Mouse (Mus musculus): Measurements from ENCODE around the gene Hibadh. TPM values are rescaled to one million over a fixed set of nuclear protein-coding genes. Genes with fewer than 3 reads are reported as not detected.
A peak's percentile ranks its signal among the peaks of the same experiment; 100 is the strongest.
"Not testable (repeated sequence)": the region's sequence is repeated elsewhere in the genome, so short reads cannot be mapped to it uniquely, and the experiment has no call there.

Gene Hibadh
- 69.2 and 76.0 TPM in 2 replicates for polyA plus RNA-seq (2014; fragmentation: Nextera tagmentation; extraction: Ambion mirVana)

DNA sequence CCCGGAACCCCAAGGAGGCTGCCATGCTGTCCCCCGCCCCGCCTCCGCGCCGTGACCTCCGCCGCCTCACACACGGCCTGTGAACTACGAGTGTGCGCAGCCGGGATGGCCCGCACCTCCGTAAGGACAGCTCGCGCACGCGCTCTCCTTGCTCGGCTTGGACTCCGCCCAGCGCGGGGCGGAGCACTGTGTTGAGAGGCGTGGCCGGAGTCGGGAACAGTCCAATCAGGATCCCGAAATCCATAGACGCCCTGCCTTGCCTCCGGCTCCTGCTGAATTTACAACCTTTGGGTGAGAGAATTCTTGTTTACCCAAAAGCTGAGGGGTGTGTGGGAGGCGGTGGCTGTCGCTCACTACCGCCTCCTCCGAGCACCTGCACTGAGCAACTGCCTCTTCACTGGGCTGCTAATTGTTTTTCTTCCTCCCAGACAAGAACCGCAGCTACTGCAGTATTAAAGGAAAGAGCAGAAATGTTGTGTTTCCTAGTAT is at the start of gene Hibadh:
Gene Hibadh (minus strand): TSS at position 166 of the 489 bp plus-strand sequence.
- DNase-seq (ENCODE audit: low spot score): peak; percentile 99
- peak within 1 kb of the TSS; percentile 69 for H3K4me2 ChIP-seq (ENCODE audit: low read length)
- H3K27me3 ChIP-seq (replicated peaks; ENCODE audit: control insufficient read depth, insufficient read depth, low read length): no peaks in the 10 kb centered on the region
- H3K9ac ChIP-seq (ENCODE audit: low read length): peak within 1 kb of the TSS; percentile 63
- peak within 1 kb of the TSS; percentile 66 for H3K27ac ChIP-seq (ENCODE audit: low read depth)
- under 1% methylated on average over 33 of the region's 34 CpGs for WGBS
- H3K4me3 ChIP-seq (ENCODE audit: low read depth, low read length): peak within 1 kb of the TSS; percentile 58
- H3K9me3 ChIP-seq (ENCODE audit: control insufficient read depth, low read length): no peaks in the 10 kb centered on the region
- no peaks in the 10 kb centered on the region for H3K36me3 ChIP-seq (ENCODE audit: control insufficient read depth, insufficient read depth, low read length)
- H3K4me1 ChIP-seq (replicated peaks; ENCODE audit: control insufficient read depth, insufficient read depth, low read length): peaks cover 13% of the 10 kb centered on the region
- ATAC-seq (replicated peaks; ENCODE audit: low FRiP score, low TSS enrichment, low read depth): peak; percentile 99

DNA sequence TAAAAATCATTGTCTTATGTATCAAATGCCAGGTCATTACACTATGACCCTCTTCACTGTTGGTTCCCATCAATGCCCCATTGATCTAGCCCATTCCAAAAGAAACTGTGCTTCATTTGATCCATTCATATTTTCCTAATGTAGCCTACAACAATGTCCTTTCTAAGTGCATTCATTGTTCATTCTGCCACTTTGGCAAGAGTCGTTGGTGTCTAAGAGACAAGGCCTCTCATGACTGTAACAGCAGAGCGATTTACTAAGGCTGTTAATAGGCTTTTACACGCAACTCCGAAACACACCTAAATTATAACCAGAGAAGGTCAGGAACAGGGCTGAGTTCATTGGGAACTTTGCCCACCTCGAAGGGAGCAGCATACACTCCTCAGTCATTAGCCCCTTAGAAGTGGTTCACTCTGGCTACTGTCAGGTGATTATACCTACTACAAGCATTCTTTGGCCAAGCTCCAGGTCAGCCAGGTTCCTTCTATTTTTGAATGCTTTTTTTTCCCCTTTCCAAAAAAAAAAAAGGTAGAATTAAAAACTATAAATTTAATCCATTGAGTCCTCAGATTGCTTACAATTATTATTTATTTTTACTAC is 46.8 kb upstream of the Hibadh start:
- 77% methylated on average over 5 of the region's 5 CpGs for WGBS

DNA sequence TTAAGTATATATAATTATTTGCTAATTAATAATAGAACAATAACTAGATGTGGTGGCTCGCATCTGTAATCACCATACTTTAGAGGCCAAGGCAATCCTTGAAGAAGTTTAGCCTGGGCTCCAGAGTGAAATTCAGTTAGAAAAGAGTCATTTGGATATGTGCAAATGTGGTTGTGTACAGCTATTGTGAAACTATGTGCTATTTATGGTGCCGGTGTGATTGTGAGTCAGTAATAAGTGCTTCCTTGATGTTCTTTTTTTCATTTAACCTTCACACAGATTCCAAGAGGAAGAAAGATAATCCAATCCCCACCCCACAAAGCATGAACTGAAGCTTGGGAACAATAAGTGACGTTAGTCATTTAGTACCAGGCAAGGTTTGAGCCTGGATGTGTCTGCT is 42.4 kb upstream of the Hibadh start:
- DNase-seq (ENCODE audit: low spot score): no peak
- H3K4me2 ChIP-seq (ENCODE audit: low read length): no peak overlapping the region
- no peak overlapping the region for H3K27ac ChIP-seq (ENCODE audit: low read depth)
- H3K4me1 ChIP-seq (replicated peaks; ENCODE audit: control insufficient read depth, insufficient read depth, low read length): 0 out of 2 replicates have a peak, but pooled peaks cover 2% of the 10 kb centered on the region
- no peaks in the 10 kb centered on the region for H3K36me3 ChIP-seq (ENCODE audit: control insufficient read depth, insufficient read depth, low read length)
- ATAC-seq (replicated peaks; ENCODE audit: low FRiP score, low TSS enrichment, low read depth): no peak
- no peaks in the 10 kb centered on the region for H3K27me3 ChIP-seq (replicated peaks; ENCODE audit: control insufficient read depth, insufficient read depth, low read length)
- WGBS: 80% methylated on average over 3 of the region's 3 CpGs
- no peak overlapping the region for H3K4me3 ChIP-seq (ENCODE audit: low read depth, low read length)
- H3K9ac ChIP-seq (ENCODE audit: low read length): no peak overlapping the region
- H3K9me3 ChIP-seq (ENCODE audit: control insufficient read depth, low read length): no peaks in the 10 kb centered on the region

More for the DNA sequence above, 46.8 kb upstream of the Hibadh start:
- H3K9me3 ChIP-seq (ENCODE audit: control insufficient read depth, low read length): no peaks in the 10 kb centered on the region
- H3K36me3 ChIP-seq (ENCODE audit: control insufficient read depth, insufficient read depth, low read length): no peaks in the 10 kb centered on the region
- H3K4me1 ChIP-seq (replicated peaks; ENCODE audit: control insufficient read depth, insufficient read depth, low read length): no peaks in the 10 kb centered on the region
- DNase-seq (ENCODE audit: low spot score) (no peak), ATAC-seq (replicated peaks; ENCODE audit: low FRiP score, low TSS enrichment, low read depth) (no peak)
- no peak overlapping the region for H3K9ac ChIP-seq (ENCODE audit: low read length)
- no peak overlapping the region for H3K4me2 ChIP-seq (ENCODE audit: low read length)
- no peak overlapping the region for H3K4me3 ChIP-seq (ENCODE audit: low read depth, low read length)
- no peaks in the 10 kb centered on the region for H3K27me3 ChIP-seq (replicated peaks; ENCODE audit: control insufficient read depth, insufficient read depth, low read length)
- no peak overlapping the region for H3K27ac ChIP-seq (ENCODE audit: low read depth)

DNA sequence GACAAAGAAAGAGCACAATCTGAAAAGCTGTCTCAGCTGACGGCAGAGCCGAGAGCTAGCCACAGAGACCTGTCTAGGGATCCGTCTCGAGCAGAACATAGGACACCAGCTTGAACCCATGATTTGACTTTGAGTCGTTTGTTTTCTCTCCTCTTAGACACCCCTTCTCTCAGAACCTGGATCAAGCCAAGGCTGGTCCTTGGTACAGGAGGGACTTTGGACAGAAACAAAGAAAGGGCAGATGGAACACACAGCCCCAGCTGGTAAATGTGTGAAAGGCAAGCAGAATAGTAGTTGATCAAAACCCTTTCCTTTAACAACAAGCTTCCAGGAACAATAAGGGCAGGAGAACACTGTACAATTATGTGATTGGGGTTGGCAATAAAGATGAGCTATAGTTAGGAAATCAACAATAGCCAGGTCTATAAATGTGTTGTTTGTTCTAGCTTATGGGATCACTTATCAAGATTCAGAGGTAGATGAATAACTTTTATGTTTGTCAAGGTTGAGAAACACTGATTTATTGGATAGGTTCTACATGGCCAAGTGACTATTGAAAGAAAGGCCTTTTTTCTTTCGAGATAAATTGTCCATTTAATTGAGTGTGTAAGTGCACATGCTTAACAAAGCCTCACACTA is 41.8 kb upstream of the Hibadh start:
- no peaks in the 10 kb centered on the region for H3K36me3 ChIP-seq (ENCODE audit: control insufficient read depth, insufficient read depth, low read length)
- H3K27me3 ChIP-seq (replicated peaks; ENCODE audit: control insufficient read depth, insufficient read depth, low read length): no peaks in the 10 kb centered on the region
- peak; percentile 72; the same call in 1 of the 2 replicates for ATAC-seq (replicated peaks; ENCODE audit: low FRiP score, low TSS enrichment, low read depth)
- H3K9me3 ChIP-seq (ENCODE audit: control insufficient read depth, low read length): no peaks in the 10 kb centered on the region
- H3K4me2 ChIP-seq (ENCODE audit: low read length): no peak overlapping the region
- H3K27ac ChIP-seq (ENCODE audit: low read depth): peak overlapping the region; percentile 57; the same call in 1 of the 2 replicates
- H3K4me1 ChIP-seq (replicated peaks; ENCODE audit: control insufficient read depth, insufficient read depth, low read length): 0 out of 2 replicates have a peak, but pooled peaks cover 2% of the 10 kb centered on the region
- peak; percentile 53 for DNase-seq (ENCODE audit: low spot score)
- H3K9ac ChIP-seq (ENCODE audit: low read length): no peak overlapping the region
- 66% methylated on average over 6 of the region's 6 CpGs for WGBS
- no peak overlapping the region for H3K4me3 ChIP-seq (ENCODE audit: low read depth, low read length)

DNA sequence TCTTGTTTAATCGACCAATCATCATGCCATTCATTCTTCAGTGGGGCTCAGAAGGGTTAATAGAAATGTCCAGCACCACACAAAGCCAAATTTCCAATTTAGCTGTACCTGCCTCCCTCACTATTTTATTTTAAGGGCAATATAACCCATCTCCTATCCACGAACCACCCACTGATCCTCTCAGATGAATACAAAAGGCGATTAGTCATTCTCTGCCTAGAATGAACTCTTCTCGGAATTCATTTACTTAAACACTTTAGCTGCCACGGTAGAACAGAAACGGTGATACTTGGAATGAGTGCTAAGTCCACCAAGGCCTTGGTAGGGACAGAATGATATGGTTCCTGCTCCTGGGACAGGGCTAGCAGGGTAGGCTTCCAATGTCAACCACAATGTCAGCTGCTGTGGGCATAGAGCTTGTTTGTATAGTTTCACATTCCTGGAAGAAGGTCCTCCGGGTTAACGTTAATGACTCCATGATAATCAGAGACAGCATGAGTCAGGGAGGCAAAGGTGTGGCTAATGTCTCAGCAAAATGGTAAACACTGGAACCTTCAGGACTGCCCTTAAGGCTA is 40.4 kb upstream of the Hibadh start:
- Histone ChIP-seq H3K27ac (ENCODE audit: low read depth) (no peak overlapping the region), H3K9me3 (ENCODE audit: control insufficient read depth, low read length) (no peaks in the 10 kb centered on the region), H3K4me1 (replicated peaks; ENCODE audit: control insufficient read depth, insufficient read depth, low read length) (0 out of 2 replicates have a peak, but pooled peaks cover 2% of the 10 kb centered on the region), H3K9ac (ENCODE audit: low read length) (no peak overlapping the region), H3K4me2 (ENCODE audit: low read length) (no peak overlapping the region), H3K27me3 (replicated peaks; ENCODE audit: control insufficient read depth, insufficient read depth, low read length) (no peaks in the 10 kb centered on the region), H3K36me3 (ENCODE audit: control insufficient read depth, insufficient read depth, low read length) (no peaks in the 10 kb centered on the region), H3K4me3 (ENCODE audit: low read depth, low read length) (no peak overlapping the region)
- no peak for ATAC-seq (replicated peaks; ENCODE audit: low FRiP score, low TSS enrichment, low read depth)
- 47% methylated on average over 8 of the region's 8 CpGs for WGBS
- no peak for DNase-seq (ENCODE audit: low spot score)

DNA sequence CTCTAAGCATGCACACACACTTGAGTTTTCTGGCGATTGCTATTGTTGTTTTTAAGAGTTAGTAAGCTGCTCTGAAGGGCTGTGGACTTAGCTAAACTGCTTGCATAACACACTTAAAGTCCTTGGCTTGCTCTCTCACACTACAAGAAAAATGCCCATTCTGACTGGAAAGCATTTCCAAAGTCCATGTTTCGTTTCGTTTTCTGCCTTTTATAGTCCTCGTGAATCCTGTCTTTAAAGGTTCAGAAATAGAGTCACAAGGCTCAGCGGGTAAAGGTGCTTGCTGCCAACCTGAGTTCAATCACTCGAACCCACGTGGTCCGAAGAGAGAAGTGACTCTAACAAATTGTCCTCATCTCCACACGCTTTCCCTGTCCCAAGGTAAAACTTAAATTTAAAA is 39.4 kb upstream of the Hibadh start:
- Histone ChIP-seq H3K27me3 (replicated peaks; ENCODE audit: control insufficient read depth, insufficient read depth, low read length) (no peaks in the 10 kb centered on the region), H3K9ac (ENCODE audit: low read length) (no peak overlapping the region), H3K4me3 (ENCODE audit: low read depth, low read length) (no peak overlapping the region), H3K36me3 (ENCODE audit: control insufficient read depth, insufficient read depth, low read length) (no peaks in the 10 kb centered on the region), H3K27ac (ENCODE audit: low read depth) (no peak overlapping the region), H3K4me1 (replicated peaks; ENCODE audit: control insufficient read depth, insufficient read depth, low read length) (peaks cover 2% of the 10 kb centered on the region; the same call in 1 of the 2 replicates), H3K4me2 (ENCODE audit: low read length) (no peak overlapping the region), H3K9me3 (ENCODE audit: control insufficient read depth, low read length) (no peaks in the 10 kb centered on the region)
- no peak for ATAC-seq (replicated peaks; ENCODE audit: low FRiP score, low TSS enrichment, low read depth)
- WGBS: 76% methylated on average over 9 of the region's 9 CpGs
- DNase-seq (ENCODE audit: low spot score): no peak

DNA sequence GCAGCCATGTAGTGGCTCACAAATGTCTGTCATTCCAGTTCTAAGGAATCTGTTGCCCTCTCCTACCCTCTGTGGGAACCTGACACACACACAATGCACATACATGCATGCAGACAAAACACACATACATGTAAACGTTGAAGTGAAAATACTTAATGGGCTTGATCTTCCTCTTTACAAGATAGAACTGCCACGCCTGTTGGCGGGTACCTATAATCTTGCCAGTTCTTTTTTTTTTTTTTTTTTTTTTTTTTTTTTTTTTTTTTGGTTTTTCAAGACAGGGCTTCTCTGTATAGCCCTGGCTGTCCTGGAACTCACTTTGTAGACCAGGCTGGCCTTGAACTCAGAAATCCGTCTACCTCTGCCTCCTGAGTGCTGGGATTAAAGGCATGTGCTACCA is 37.3 kb upstream of the Hibadh start:
- not testable (repeated sequence) for ATAC-seq (replicated peaks; ENCODE audit: low FRiP score, low TSS enrichment, low read depth); H3K4me3 ChIP-seq (ENCODE audit: low read depth, low read length); H3K9me3 ChIP-seq (ENCODE audit: control insufficient read depth, low read length); DNase-seq (ENCODE audit: low spot score); H3K9ac ChIP-seq (ENCODE audit: low read length); H3K36me3 ChIP-seq (ENCODE audit: control insufficient read depth, insufficient read depth, low read length); H3K4me1 ChIP-seq (replicated peaks; ENCODE audit: control insufficient read depth, insufficient read depth, low read length); H3K27ac ChIP-seq (ENCODE audit: low read depth); H3K27me3 ChIP-seq (replicated peaks; ENCODE audit: control insufficient read depth, insufficient read depth, low read length); H3K4me2 ChIP-seq (ENCODE audit: low read length)
- WGBS: 84% methylated on average over 4 of the region's 4 CpGs

DNA sequence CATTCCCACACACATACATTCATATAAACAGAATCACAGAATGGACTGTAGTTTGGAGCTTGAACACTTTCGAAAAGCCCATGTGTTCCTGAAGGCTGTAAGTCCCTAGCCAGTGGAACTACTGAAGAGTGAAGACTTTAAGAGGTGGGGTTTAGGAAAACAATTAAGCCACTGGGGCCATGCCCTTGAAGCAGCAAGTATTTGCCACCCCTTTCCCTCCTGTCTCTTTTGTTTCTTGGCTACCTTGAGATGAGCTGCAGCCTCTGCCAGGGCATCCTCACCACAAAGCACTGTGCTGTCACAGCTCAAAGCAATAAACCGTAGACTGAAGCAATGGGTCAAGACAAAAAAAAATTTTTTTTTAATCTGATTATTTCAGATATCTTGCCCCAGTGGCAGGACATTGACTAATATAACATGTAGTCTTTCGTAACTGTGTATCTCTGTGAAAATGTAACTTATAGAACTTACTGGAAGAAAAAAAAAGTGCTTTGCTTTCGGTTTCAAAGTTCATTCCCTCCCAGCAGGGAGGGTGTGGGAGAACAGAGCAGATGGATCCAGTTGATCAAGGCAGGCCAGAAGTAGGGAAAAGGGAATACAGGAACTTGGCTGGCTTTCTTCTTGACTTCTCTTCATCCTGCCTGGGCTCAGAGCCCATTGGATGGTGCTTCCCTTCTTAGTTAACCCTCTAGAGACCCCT is 35.2 kb upstream of the Hibadh start:
- peaks cover 10% of the 10 kb centered on the region; the same call in 1 of the 2 replicates for H3K4me1 ChIP-seq (replicated peaks; ENCODE audit: control insufficient read depth, insufficient read depth, low read length)
- peak overlapping the region; percentile 14; the same call in 1 of the 2 replicates for H3K27ac ChIP-seq (ENCODE audit: low read depth)
- 64% methylated on average over 4 of the region's 4 CpGs for WGBS
- H3K36me3 ChIP-seq (ENCODE audit: control insufficient read depth, insufficient read depth, low read length): no peaks in the 10 kb centered on the region
- H3K27me3 ChIP-seq (replicated peaks; ENCODE audit: control insufficient read depth, insufficient read depth, low read length): no peaks in the 10 kb centered on the region
- H3K4me3 ChIP-seq (ENCODE audit: low read depth, low read length): no peak overlapping the region
- H3K4me2 ChIP-seq (ENCODE audit: low read length): no peak overlapping the region
- ATAC-seq (replicated peaks; ENCODE audit: low FRiP score, low TSS enrichment, low read depth): no peak
- no peaks in the 10 kb centered on the region for H3K9me3 ChIP-seq (ENCODE audit: control insufficient read depth, low read length)
- H3K9ac ChIP-seq (ENCODE audit: low read length): no peak overlapping the region
- DNase-seq (ENCODE audit: low spot score): no peak

Measured in intestine, embryonic 14.5 days (tissue).